Mouse (Mus musculus): ENCODE data around the gene Fam234b. TPM values are rescaled to one million over a fixed set of nuclear protein-coding genes. Genes with fewer than 3 reads are reported as not detected.

The Fam234b gene
- polyA plus RNA-seq, 1 experiment from 2014 or later: 25.2 TPM

DNA sequence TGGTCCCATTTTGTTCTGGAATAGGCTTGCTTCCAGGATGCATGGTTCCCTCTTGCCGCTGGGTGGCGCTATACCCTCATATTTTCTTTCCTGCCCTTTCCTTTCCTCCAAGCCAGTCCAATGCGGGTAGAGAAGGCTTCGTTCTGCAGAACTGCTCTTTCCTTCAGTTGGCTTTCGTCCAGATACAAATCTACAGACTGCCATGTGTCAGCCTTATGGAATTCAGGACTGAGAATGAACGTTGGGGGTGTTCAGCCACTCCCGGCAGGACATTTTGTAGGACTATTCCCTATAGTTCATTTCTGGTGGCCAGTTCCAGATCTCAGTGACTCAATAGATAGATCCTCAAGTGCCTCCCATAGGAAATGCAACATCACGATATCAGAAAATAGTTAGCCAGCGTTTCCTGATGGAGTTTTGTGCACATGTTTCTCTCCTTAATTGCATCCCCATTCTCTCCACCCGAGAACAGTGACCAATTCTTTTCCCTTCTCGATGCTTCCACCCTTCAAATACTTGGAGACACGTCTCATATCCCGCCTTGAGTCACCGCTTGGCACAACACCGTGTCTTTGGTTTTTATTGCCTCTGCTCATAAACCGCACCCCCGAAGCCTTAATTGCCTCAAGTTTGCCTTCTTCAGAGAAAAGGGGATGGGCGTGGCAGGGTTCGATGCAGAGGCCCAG, 52.2 kb downstream of the Fam234b start:
- Histone ChIP-seq H3K27me3 (ENCODE audit: insufficient read depth, low read length) (no peaks in the 10 kb centered on the region), H3K9ac (no peak overlapping the region), H3K4me2 (peak overlapping the region; percentile 27; the same call in 1 of the 2 replicates), H3K27ac (ENCODE audit: low read depth) (peak overlapping the region; percentile 75), H3K4me3 (ENCODE audit: low read depth, low read length) (no peak overlapping the region), H3K9me3 (ENCODE audit: low read depth, low read length) (no peaks in the 10 kb centered on the region), H3K36me3 (ENCODE audit: insufficient read depth) (no peaks in the 10 kb centered on the region), H3K4me1 (ENCODE audit: insufficient read depth) (peaks cover 19% of the 10 kb centered on the region)
- TF ChIP-seq CTCF (IDR thresholded peaks at IDR 0.05; ENCODE audit: low read depth): peak; percentile 96
- WGBS: 30% methylated on average over 19 of the region's 19 CpGs
- ATAC-seq (ENCODE audit: insufficient read depth) (peak; percentile 83), DNase-seq (peak; percentile 97)

GRCm38 (mm10) chr6:135250926-135251699, 53.3 kb downstream of the Fam234b start:
- H3K4me1 ChIP-seq (ENCODE audit: insufficient read depth): peaks cover 19% of the 10 kb centered on the region
- H3K27me3 ChIP-seq (ENCODE audit: insufficient read depth, low read length): no peaks in the 10 kb centered on the region
- no peaks in the 10 kb centered on the region for H3K36me3 ChIP-seq (ENCODE audit: insufficient read depth)
- DNase-seq (no peak), ATAC-seq (ENCODE audit: insufficient read depth) (no peak)
- H3K4me2 ChIP-seq: peak overlapping the region; percentile 41; the same call in 1 of the 2 replicates
- WGBS: 46% methylated on average over 19 of the region's 19 CpGs
- no peak overlapping the region for H3K9ac ChIP-seq
- H3K9me3 ChIP-seq (ENCODE audit: low read depth, low read length): no peaks in the 10 kb centered on the region
- peak overlapping the region; percentile 80 for H3K27ac ChIP-seq (ENCODE audit: low read depth)
- H3K4me3 ChIP-seq (ENCODE audit: low read depth, low read length): no peak overlapping the region
- TF ChIP-seq CTCF (IDR thresholded peaks at IDR 0.05; ENCODE audit: low read depth): no peak

GRCm38 (mm10) chr6:135251849-135252727, 54.3 kb downstream of the Fam234b start:
- H3K4me2 ChIP-seq: peak overlapping the region; percentile 41
- WGBS: 44% methylated on average over 24 of the region's 24 CpGs
- no peaks in the 10 kb centered on the region for H3K9me3 ChIP-seq (ENCODE audit: low read depth, low read length)
- 0 out of 2 replicates have a peak overlapping the region, but pooled peaks have one; percentile 5 for H3K4me3 ChIP-seq (ENCODE audit: low read depth, low read length)
- H3K36me3 ChIP-seq (ENCODE audit: insufficient read depth): no peaks in the 10 kb centered on the region
- no peaks in the 10 kb centered on the region for H3K27me3 ChIP-seq (ENCODE audit: insufficient read depth, low read length)
- H3K9ac ChIP-seq: no peak overlapping the region
- ATAC-seq (ENCODE audit: insufficient read depth): peak; percentile 30
- H3K4me1 ChIP-seq (ENCODE audit: insufficient read depth): peaks cover 19% of the 10 kb centered on the region
- peak; percentile 64 for DNase-seq
- TF ChIP-seq CTCF (IDR thresholded peaks at IDR 0.05; ENCODE audit: low read depth): no peak
- peak overlapping the region; percentile 80 for H3K27ac ChIP-seq (ENCODE audit: low read depth)

DNA sequence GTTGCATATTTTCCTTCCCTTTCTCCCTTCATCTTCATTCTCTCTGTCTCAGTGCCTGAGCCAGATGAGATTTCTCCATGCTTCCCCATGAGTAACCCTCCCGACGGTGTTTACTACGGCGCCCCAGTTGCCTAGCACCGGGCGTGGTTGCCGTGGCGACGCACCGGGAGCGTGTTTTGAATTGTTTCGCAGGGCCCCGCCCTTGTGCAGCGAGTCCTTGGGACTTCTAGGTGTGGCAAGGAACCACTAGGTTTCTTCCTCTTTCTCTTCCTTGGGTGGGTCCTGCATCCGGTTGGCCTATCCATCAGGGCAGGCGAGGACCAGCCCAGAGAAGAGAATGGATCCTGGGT, 54.9 kb downstream of the Fam234b start:
- no peak for TF ChIP-seq CTCF (IDR thresholded peaks at IDR 0.05; ENCODE audit: low read depth)
- ATAC-seq (ENCODE audit: insufficient read depth): peak; percentile 71
- Histone ChIP-seq H3K4me3 (ENCODE audit: low read depth, low read length) (0 out of 2 replicates have a peak overlapping the region, but pooled peaks have one; percentile 5), H3K36me3 (ENCODE audit: insufficient read depth) (no peaks in the 10 kb centered on the region), H3K9me3 (ENCODE audit: low read depth, low read length) (no peaks in the 10 kb centered on the region), H3K27me3 (ENCODE audit: insufficient read depth, low read length) (no peaks in the 10 kb centered on the region), H3K27ac (ENCODE audit: low read depth) (peak overlapping the region; percentile 80), H3K4me2 (peak overlapping the region; percentile 41), H3K9ac (no peak overlapping the region), H3K4me1 (ENCODE audit: insufficient read depth) (peaks cover 19% of the 10 kb centered on the region)
- WGBS: 12% methylated on average over 16 of the region's 16 CpGs
- DNase-seq: peak; percentile 87

- TF ChIP-seq CTCF (IDR thresholded peaks at IDR 0.05; ENCODE audit: low read depth): 0 out of 2 replicates have a peak, but pooled peaks have one; percentile 2
- WGBS: 81% methylated on average over 7 of the region's 7 CpGs
- H3K9me3 ChIP-seq (ENCODE audit: low read depth, low read length): no peaks in the 10 kb centered on the region
- H3K4me3 ChIP-seq (ENCODE audit: low read depth, low read length): no peak within 1 kb of the TSS
- ATAC-seq (ENCODE audit: insufficient read depth) (no peak), DNase-seq (no peak)
- H3K27ac ChIP-seq (ENCODE audit: low read depth): peak within 1 kb of the TSS; percentile 55; the same call in 1 of the 2 replicates
- H3K9ac ChIP-seq: no peak within 1 kb of the TSS
- H3K36me3 ChIP-seq (ENCODE audit: insufficient read depth): no peaks in the 10 kb centered on the region
- peaks cover 19% of the 10 kb centered on the region for H3K4me1 ChIP-seq (ENCODE audit: insufficient read depth)
- no peaks in the 10 kb centered on the region for H3K27me3 ChIP-seq (ENCODE audit: insufficient read depth, low read length)
- H3K4me2 ChIP-seq: no peak within 1 kb of the TSS
These were observed 56.4 kb downstream of the Fam234b start, which contains the start of gene Gsg1 for GRCm38 (mm10) chr6:135254153-135254552. Gsg1 (minus strand) TSS chr6:135254351.

DNA sequence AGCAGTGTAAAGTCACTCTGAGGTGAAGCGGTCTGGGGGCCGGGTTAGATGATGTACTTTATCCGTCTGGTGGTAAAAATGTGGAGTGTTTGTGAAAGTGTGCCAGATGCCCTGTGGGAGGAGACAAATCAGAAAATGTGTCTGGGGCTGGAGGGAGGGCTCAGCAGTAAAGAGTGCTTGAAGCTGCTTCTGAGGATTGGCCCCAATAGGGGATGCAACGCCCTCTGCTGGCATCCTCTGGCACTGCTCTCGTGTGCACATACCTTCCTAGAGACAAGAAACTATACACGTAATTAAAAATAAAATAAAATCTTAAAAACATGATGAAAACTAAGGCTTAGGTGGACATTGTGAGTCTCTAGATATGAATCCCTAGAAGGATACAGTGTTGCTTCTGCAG, 62.7 kb downstream of the Fam234b start:
- Histone ChIP-seq H3K36me3 (ENCODE audit: insufficient read depth) (no peaks in the 10 kb centered on the region), H3K9me3 (ENCODE audit: low read depth, low read length) (no peaks in the 10 kb centered on the region; the same call in 1 of the 2 replicates), H3K4me3 (ENCODE audit: low read depth, low read length) (no peak overlapping the region), H3K9ac (no peak overlapping the region), H3K27ac (ENCODE audit: low read depth) (no peak overlapping the region), H3K4me1 (ENCODE audit: insufficient read depth) (no peaks in the 10 kb centered on the region), H3K27me3 (ENCODE audit: insufficient read depth, low read length) (no peaks in the 10 kb centered on the region), H3K4me2 (no peak overlapping the region)
- WGBS: 84% methylated on average over 6 of the region's 6 CpGs
- TF ChIP-seq CTCF (IDR thresholded peaks at IDR 0.05; ENCODE audit: low read depth): peak; percentile 34; the same call in 1 of the 2 replicates
- DNase-seq (no peak), ATAC-seq (ENCODE audit: insufficient read depth) (no peak)

Measured in lung, embryonic 14.5 days (tissue).